Mouse (Mus musculus): ENCODE data around the gene Fbxw27. TPM values are rescaled to one million over a fixed set of nuclear protein-coding genes. Genes with fewer than 3 reads are reported as not detected.
"Not testable (repeated sequence)": the region's sequence is repeated elsewhere in the genome, so short reads cannot be mapped to it uniquely, and the experiment has no call there.

The Fbxw27 gene
- polyA plus RNA-seq, 1 experiment: not detected

- Histone ChIP-seq H3K36me3 (ENCODE audit: control insufficient read depth, insufficient read depth, low read length) (no peaks in the 10 kb centered on the region), H3K27me3 (replicated peaks; ENCODE audit: control insufficient read depth, insufficient read depth, low read length) (no peaks in the 10 kb centered on the region), H3K4me1 (ENCODE audit: control insufficient read depth, insufficient read depth, low read length) (no peaks in the 10 kb centered on the region), H3K27ac (ENCODE audit: insufficient read depth, low read depth, low read length) (no peak within 1 kb of the TSS), H3K4me3 (ENCODE audit: insufficient read depth, low read depth, low read length) (no peak within 1 kb of the TSS)
- no peak for TF ChIP-seq CTCF (conservative IDR thresholded peaks at IDR 0.05; ENCODE audit: insufficient read depth, insufficient read length, low read depth, low read length)
- TF ChIP-seq POLR2A (IDR thresholded peaks at IDR 0.05; ENCODE audit: low read depth, low read length): no peak
- no peak for DNase-seq
- 59% methylated on average over 1 of the region's 1 CpGs for WGBS
Measured at GRCm38 (mm10) chr9:109811980-109812379, 21.5 kb upstream of the Fbxw27 start, which contains the start of gene Spink8. TSS of gene Spink8 (plus strand) at chr9:109812280.

- TF ChIP-seq CTCF (conservative IDR thresholded peaks at IDR 0.05; ENCODE audit: insufficient read depth, insufficient read length, low read depth, low read length): no peak
- TF ChIP-seq POLR2A (IDR thresholded peaks at IDR 0.05; ENCODE audit: low read depth, low read length): no peak
- 13% methylated on average over 3 of the region's 3 CpGs for WGBS
- no peak overlapping the region for H3K4me3 ChIP-seq (ENCODE audit: insufficient read depth, low read depth, low read length)
- no peaks in the 10 kb centered on the region; the same call in 1 of the 2 replicates for H3K4me1 ChIP-seq (ENCODE audit: control insufficient read depth, insufficient read depth, low read length)
- H3K36me3 ChIP-seq (ENCODE audit: control insufficient read depth, insufficient read depth, low read length): no peaks in the 10 kb centered on the region
- no peaks in the 10 kb centered on the region for H3K27me3 ChIP-seq (replicated peaks; ENCODE audit: control insufficient read depth, insufficient read depth, low read length)
- DNase-seq: no peak
- no peak overlapping the region for H3K27ac ChIP-seq (ENCODE audit: insufficient read depth, low read depth, low read length)
Measured at GRCm38 (mm10) chr9:109807898-109808297, 17.4 kb upstream of the Fbxw27 start.

GRCm38 (mm10) chr9:109806695-109807293 is 16.3 kb upstream of the Fbxw27 start:
- H3K4me3 ChIP-seq (ENCODE audit: insufficient read depth, low read depth, low read length): no peak overlapping the region
- TF ChIP-seq CTCF (conservative IDR thresholded peaks at IDR 0.05; ENCODE audit: insufficient read depth, insufficient read length, low read depth, low read length) (no peak), POLR2A (IDR thresholded peaks at IDR 0.05; ENCODE audit: low read depth, low read length) (no peak)
- no peak overlapping the region for H3K27ac ChIP-seq (ENCODE audit: insufficient read depth, low read depth, low read length)
- no peaks in the 10 kb centered on the region; the same call in 1 of the 2 replicates for H3K4me1 ChIP-seq (ENCODE audit: control insufficient read depth, insufficient read depth, low read length)
- H3K36me3 ChIP-seq (ENCODE audit: control insufficient read depth, insufficient read depth, low read length): no peaks in the 10 kb centered on the region
- WGBS: 45% methylated on average over 2 of the region's 2 CpGs
- no peaks in the 10 kb centered on the region for H3K27me3 ChIP-seq (replicated peaks; ENCODE audit: control insufficient read depth, insufficient read depth, low read length)
- DNase-seq: peak; percentile 3

- DNase-seq: no peak
- H3K27ac ChIP-seq (ENCODE audit: insufficient read depth, low read depth, low read length): no peak overlapping the region
- H3K36me3 ChIP-seq (ENCODE audit: control insufficient read depth, insufficient read depth, low read length): no peaks in the 10 kb centered on the region
- H3K27me3 ChIP-seq (replicated peaks; ENCODE audit: control insufficient read depth, insufficient read depth, low read length): no peaks in the 10 kb centered on the region
- WGBS: 18% methylated on average over 1 of the region's 1 CpGs
- no peak overlapping the region for H3K4me3 ChIP-seq (ENCODE audit: insufficient read depth, low read depth, low read length)
- TF ChIP-seq POLR2A (IDR thresholded peaks at IDR 0.05; ENCODE audit: low read depth, low read length) (no peak), CTCF (conservative IDR thresholded peaks at IDR 0.05; ENCODE audit: insufficient read depth, insufficient read length, low read depth, low read length) (no peak)
- H3K4me1 ChIP-seq (ENCODE audit: control insufficient read depth, insufficient read depth, low read length): no peaks in the 10 kb centered on the region; the same call in 1 of the 2 replicates
Measured at GRCm38 (mm10) chr9:109806260-109806659, 15.8 kb upstream of the Fbxw27 start.

GRCm38 (mm10) chr9:109805596-109805995 is 15.1 kb upstream of the Fbxw27 start:
- H3K4me1 ChIP-seq (ENCODE audit: control insufficient read depth, insufficient read depth, low read length); H3K27me3 ChIP-seq (replicated peaks; ENCODE audit: control insufficient read depth, insufficient read depth, low read length); H3K36me3 ChIP-seq (ENCODE audit: control insufficient read depth, insufficient read depth, low read length); H3K4me3 ChIP-seq (ENCODE audit: insufficient read depth, low read depth, low read length); H3K27ac ChIP-seq (ENCODE audit: insufficient read depth, low read depth, low read length): not testable (repeated sequence)
- peak; percentile 54 for DNase-seq
- 38% methylated on average over 2 of the region's 2 CpGs for WGBS

GRCm38 (mm10) chr9:109798051-109798450 is 7.6 kb upstream of the Fbxw27 start:
- Histone ChIP-seq H3K4me1 (ENCODE audit: control insufficient read depth, insufficient read depth, low read length) (no peaks in the 10 kb centered on the region), H3K36me3 (ENCODE audit: control insufficient read depth, insufficient read depth, low read length) (no peaks in the 10 kb centered on the region), H3K27me3 (replicated peaks; ENCODE audit: control insufficient read depth, insufficient read depth, low read length) (no peaks in the 10 kb centered on the region), H3K27ac (ENCODE audit: insufficient read depth, low read depth, low read length) (no peak overlapping the region), H3K4me3 (ENCODE audit: insufficient read depth, low read depth, low read length) (no peak overlapping the region)
- TF ChIP-seq POLR2A (IDR thresholded peaks at IDR 0.05; ENCODE audit: low read depth, low read length) (no peak), CTCF (conservative IDR thresholded peaks at IDR 0.05; ENCODE audit: insufficient read depth, insufficient read length, low read depth, low read length) (peak; percentile 54)
- peak; percentile 23 for DNase-seq
- 97% methylated on average over 1 of the region's 1 CpGs for WGBS

GRCm38 (mm10) chr9:109795811-109796210 is 5.3 kb upstream of the Fbxw27 start:
- no peak for DNase-seq
- no peak for TF ChIP-seq CTCF (conservative IDR thresholded peaks at IDR 0.05; ENCODE audit: insufficient read depth, insufficient read length, low read depth, low read length)
- no peak for TF ChIP-seq POLR2A (IDR thresholded peaks at IDR 0.05; ENCODE audit: low read depth, low read length)
- 72% methylated on average over 2 of the region's 2 CpGs for WGBS
- Histone ChIP-seq H3K4me3 (ENCODE audit: insufficient read depth, low read depth, low read length) (no peak overlapping the region), H3K27me3 (replicated peaks; ENCODE audit: control insufficient read depth, insufficient read depth, low read length) (no peaks in the 10 kb centered on the region), H3K27ac (ENCODE audit: insufficient read depth, low read depth, low read length) (no peak overlapping the region), H3K4me1 (ENCODE audit: control insufficient read depth, insufficient read depth, low read length) (no peaks in the 10 kb centered on the region), H3K36me3 (ENCODE audit: control insufficient read depth, insufficient read depth, low read length) (no peaks in the 10 kb centered on the region)
